Mouse (Mus musculus) heart, adult 9 months (tissue): ENCODE data around the gene Mrps31.
A peak's percentile ranks its signal among the peaks of the same experiment; 100 is the strongest.

ENCODE experiments used
- DNase-seq, 2 experiments: peaks; one replicate each; pipeline ENCODE4 v3.0.0; 2022; ENCODE audit warnings: low spot score in 2 of 2

Mrps31 gene

DNA sequence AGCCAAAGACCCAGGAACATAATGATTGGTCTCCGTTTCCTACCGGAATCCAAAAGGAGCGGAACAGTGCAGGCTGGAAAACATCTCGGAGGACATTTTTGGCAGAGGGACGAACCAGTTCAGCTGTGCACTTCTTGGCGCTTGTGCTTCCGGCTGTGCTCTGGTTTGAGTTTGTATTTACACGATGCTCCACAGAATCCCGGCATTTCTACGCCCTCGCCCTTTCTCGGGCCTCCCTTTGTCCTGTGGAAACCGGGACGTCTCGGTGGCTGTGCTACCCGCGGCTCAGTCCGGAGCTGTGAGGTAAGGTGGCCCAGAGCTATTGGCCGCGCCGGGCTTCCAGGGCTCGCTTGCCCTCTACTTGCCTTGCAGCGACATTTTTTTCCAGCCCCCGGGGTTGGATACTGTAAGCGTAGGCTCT lies at the start of gene Mrps31:
Gene Mrps31, plus strand, starts transcription at position 80 of the 421 bp plus-strand sequence.
- peak; percentile 81 to 88 for DNase-seq

GRCm38 (mm10) chr8:22376311-22376710 lies 34.9 kb upstream of the Mrps31 start:
- no peak for DNase-seq

DNA sequence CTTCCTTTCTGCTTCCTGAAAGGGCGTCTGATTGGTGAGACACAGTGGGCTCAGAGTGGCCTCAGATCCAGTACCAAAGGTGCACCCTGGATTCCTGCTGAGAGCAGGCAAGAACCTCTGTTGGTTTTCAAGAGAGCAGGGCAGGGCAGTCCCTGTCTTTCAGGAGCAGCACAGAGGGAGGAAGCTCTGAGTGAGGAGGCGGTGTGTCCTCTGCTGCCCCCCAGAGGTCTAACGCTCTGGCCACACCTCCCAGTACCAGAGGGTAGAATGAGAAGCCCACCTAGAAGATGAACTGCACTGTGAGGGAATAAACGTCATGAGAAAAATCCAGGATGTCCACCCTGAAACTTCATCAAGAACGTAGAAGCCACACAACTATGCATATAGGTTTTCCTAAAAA lies 34.3 kb upstream of the Mrps31 start:
- DNase-seq = peak; percentile 22 to 36

DNA sequence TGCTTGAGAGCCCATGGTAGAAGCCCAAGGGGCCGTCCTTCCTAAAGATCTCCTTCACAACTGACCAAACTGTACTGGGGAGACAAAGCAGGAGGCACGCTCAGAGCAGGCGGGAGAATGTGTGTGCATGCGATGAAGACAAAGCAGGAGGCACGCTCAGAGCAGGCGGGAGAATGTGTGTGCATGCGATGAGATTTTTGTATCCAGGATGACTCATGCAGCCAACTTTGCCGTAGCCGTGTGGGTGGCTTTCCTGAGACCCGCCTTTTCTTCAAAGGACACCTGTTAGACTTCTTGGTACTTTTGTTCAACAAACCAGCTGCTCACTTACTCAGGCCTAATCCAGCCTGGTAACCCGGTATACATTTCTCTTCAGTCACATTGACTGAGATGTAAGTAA lies 30.2 kb upstream of the Mrps31 start:
- no peak for DNase-seq

DNA sequence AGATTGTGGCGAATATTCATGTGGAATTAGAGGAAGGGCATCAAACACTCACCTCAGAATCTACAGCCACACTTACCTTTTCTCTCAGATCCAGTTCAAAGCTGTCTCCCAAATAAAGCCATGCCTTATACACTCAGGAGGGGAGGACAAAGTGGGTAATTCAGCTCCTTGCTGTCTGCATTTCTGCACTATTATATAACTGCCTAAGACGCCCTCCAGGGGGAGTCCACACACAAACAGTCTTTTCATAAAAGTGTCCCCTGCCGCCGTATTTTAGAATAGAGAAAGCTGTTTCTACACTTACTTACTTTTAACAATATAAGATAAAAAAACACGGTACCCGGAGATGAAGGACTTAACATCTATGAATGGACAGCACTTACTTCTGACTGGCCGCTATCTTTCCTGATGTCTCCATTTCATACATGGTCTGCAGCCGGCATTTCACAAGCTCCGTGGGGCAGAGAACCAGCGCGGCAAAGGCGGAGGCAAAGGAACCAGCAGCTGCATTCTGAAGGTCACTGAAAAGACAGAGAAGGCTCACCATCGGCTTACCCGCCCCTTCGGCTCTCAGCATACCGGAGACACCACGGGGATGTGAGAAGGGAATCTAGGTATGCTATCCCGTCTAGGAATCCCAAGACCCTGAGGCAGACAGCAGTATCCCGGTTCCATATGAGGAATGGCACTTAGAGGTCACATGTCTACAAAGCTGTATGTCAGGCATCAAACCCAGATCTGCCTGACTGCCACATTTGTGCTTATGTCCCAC lies 28.2 kb upstream of the Mrps31 start:
- no peak for DNase-seq

GRCm38 (mm10) chr8:22385158-22385557 lies 26.0 kb upstream of the Mrps31 start:
- DNase-seq = no peak

DNA sequence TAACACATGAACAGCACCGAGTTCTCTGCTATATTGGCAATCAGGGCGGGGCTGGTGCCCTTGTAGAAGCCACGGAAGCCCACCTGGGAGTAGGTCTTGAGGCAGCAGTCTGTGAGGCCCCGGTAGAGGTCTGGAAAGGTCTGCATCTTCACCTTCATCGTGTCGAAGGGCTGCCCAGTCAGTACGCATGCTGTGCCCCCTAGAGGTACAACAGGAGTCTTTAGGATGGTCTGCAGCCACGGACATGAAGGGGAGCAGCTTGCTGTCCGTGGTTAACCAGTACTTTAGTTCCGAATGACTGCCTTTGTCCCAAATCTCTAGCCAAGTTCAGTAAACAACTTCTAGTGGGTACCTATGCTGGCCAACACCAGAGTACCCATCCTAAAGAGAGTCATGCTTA lies 21.3 kb upstream of the Mrps31 start:
- DNase-seq = no peak

DNA sequence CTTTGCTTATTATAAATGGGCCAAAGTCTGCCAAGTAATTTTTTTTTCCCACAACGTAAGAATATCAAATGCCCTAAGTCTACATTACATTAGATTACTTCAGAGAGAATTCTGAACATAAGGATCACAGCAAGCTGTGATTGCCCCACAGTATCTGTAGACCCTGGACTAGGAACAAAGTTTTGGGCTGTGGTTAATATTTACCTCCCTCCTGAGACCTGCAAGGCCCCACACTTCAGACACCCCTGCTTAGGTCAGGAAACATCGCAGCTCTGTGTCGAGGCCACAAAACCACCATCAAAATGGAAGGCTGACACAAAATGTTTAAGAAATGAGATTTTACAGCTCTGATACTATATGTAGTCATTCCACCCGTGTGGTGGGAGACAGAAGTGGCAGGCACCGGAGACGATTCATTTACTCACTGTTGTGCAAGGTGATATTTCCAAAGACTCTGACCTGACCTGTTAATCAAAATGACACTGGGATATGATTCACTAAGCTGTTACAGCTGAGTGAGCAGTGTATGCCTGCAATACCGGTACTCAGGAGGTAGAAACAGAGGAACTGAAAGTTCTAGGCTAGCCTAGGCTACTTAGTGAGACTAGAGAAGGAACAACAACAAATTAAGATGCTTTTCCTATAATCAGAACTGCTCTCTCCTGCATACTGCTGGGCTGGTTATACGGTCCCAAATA lies 20.2 kb upstream of the Mrps31 start:
- DNase-seq = no peak

DNA sequence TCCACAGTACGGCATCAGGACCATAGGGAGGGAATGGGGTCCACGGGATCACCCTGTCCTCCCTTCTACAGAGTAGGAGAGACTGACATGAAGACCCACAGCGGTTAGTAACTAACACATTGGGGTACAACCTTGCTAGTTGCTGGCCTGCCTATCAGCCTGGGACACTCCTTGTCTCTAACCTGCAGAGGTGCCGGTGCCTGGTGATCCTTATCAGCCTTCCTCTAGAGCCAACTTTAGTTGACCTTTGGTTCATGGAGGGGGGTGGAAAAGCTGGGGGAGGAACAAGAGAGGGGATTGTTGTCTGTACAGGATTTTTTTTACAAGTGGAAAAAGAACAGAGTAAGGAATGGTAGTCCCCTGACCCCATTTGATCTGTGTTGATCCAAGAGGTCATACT lies 16.7 kb upstream of the Mrps31 start:
- no peak for DNase-seq

DNA sequence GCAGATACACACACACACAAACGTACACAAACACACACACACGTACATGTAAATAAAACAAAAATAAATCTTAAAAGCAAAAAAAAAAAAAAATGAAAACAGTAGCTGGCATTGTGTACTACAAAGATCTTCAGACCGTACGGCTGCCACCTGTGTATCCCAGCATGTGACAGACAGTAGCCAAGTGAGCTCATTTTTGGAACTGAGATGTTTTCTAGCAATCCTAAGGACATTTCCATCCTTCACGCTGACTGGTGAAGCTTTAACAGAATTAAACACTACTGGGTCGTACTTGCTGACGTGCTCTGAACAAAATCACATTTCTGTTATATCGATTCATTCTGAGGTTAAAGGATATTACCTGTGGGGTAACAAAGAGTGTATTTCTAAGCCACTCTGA lies 15.9 kb upstream of the Mrps31 start:
- DNase-seq = no peak

DNA sequence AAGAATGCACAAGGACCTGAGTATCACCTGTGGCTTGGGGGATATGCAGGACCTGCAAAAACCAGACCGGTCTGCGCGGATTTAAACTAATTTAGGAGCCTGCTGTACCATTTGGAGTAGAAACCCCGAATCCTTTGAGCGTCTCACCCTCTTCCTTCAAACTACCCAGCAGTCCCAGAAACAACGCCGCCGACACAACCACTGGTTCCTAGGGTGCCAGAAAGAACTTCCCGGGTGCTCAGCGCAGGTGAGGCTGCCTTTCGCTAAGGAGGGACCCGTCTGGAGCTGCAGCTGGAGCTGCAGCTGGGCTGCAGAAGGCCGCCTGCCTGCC lies 13.4 kb upstream of the Mrps31 start:
- DNase-seq = no peak

GRCm38 (mm10) chr8:22398142-22398951 lies 12.8 kb upstream of the Mrps31 start, which contains the start of gene Slc25a15:
Gene Slc25a15 (minus strand): TSS chr8:22398597.
- peak; percentile 88 to 91 for DNase-seq

DNA sequence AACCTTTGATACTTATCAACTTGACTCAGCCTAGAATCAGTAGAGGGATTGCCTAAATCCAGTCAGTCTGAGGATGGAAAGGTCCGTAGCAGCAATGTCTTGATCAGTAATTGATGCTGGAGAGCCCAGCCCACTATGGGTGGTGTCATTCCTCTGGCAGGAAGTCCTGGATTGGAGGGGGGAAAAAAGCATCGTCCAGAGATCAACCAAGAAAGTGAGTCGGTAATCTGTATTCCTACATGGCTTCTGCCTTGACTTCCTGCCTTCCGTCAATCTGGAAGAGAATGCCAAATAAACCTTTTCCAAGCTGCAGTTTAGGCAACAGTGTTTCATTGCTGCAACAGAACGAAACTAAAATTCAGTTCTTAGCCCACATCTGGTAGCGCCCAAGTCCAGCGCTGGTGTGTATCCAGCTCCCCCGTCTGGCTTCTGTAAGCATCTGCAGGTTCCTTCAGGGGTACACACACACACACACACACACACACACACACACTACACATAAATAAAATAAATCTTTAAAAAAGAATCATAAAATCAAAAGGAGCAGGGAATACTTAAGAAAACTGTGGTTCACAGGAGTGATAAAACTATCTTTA lies 11.8 kb upstream of the Mrps31 start:
- no peak for DNase-seq

DNA sequence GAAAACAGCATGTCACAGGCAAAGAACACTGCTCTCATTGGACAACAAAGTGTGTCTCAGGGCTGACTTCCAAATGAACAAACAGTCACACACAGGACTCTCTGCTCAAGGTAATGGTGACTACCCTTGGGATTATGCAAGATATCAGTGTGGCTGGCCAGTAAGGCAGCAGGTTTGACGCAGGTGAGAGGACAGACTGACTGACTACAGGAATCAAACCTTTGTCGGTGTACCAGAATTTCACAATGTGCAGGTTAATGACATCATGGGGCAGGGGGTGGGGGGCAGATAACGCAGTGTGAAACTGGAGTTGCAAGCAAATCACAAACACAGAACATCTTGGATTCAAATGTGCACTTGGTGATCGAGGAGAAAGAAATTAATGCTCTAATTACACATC lies 10.6 kb upstream of the Mrps31 start:
- DNase-seq = no peak

- no peak for DNase-seq
These were observed 7.9 kb upstream of the Mrps31 start for GRCm38 (mm10) chr8:22403235-22403634.

- DNase-seq = no peak
These were observed 5.4 kb upstream of the Mrps31 start for GRCm38 (mm10) chr8:22405733-22406132.

GRCm38 (mm10) chr8:22410688-22411281 lies 376 bp upstream of the Mrps31 start:
- no peak for DNase-seq

DNA sequence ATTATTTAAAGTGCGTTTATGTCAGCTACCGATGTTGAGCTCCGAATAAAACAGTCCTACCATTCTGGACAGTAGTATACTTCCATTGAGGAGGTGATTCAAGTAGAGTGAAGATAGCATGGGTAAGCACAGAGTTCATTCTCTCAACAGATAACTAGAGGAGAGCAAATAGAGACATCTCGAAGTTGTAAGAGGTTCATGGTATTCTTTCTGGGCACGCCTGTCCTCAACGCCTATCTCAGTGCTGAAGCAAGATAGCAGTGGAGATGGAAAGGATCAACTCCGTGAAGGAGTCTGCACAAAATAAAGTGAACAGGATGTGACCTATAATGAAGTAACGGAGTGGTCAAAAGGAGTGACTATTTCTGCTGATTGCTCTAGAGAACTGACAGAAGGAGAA lies 810 bp downstream of the Mrps31 start:
- DNase-seq = no peak
